Mouse (Mus musculus) right cerebral cortex, postnatal 4 days (tissue): ENCODE data around the gene Mink1.
"Not testable (repeated sequence)": the region's sequence is repeated elsewhere in the genome, so short reads cannot be mapped to it uniquely, and the experiment has no call there.

Source experiments
- DNase-seq: peaks from one replicate; pipeline ENCODE4 v3.0.0-alpha.2; 2022

Mink1 gene

DNA sequence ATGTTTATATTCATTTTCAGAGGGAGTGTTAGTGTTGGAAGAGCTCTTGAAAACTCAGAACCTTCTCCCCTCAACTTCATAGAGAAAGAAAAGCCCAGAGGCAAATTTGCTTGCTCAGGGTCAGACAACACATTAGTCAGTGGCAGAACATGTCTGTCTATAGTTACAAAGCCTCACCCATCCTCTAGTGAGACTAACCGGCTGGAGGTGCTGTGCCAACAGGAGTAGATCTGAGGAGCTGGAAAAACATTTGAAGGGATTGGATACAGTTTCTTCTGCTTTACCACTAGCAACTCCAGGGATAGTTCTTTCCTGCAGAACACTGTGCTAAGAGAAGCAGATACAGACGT, 769 bp upstream of the Mink1 start:
- no peak for DNase-seq

DNA sequence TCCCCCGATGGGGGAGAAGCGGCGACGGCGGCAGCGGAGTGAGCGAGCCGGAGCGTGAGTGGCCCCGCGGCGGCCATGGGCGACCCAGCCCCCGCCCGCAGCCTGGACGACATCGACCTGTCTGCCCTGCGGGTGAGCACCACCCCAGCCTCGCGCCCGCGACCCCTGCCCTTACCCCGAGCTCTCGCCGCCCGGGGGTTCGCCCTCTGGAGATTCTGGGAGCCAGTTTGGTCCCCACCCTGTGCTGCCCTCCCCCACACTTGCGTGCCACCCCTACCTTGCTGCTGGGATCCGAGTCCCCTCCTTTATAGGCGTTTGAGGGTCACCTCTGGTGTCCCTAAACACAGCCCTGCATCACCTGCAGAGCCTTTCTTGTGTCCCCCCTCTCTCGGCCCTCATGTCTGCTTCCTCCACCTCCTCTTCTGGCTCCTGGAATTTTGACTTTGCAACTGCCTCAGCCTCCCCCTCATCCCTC, 351 bp downstream of the Mink1 start:
- DNase-seq, result no peak

DNA sequence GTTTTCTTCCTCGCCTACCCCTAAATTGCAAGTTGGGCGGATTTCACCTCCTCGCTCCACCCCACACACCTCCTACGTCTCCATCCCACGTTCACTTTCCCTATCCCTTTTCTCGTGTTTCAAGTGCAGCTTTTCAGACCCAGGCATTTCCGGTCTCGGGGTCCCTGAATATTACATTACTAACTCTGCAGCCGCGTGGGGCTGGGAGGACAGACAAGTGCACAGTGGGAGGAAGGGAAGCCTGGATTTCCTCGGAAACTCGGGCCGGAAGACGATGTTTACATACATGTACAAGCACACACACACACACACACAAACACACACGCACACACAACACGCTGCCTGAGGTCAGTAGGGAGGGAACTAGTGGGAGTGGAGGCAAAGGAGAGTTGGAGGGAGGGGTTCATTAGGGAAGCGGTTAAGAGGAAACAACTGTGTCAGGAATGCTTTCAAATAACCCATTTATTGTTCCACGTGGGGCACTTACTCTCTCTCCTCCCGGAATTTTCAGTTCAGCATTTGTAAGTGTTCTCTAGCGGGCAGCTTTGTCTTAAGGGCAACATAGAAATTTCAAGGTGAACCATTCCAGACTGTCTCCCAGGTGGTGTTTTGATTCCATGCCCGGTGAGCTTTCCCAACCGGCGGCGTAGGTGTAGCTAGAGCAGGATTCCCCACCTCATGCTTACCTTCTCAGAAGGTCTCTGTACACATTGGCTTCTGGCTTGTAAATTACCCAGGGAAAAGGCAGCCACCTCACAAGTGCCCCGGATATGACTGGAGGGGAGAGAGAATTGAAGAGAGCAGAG, 992 bp downstream of the Mink1 start:
- DNase-seq, result no peak

DNA sequence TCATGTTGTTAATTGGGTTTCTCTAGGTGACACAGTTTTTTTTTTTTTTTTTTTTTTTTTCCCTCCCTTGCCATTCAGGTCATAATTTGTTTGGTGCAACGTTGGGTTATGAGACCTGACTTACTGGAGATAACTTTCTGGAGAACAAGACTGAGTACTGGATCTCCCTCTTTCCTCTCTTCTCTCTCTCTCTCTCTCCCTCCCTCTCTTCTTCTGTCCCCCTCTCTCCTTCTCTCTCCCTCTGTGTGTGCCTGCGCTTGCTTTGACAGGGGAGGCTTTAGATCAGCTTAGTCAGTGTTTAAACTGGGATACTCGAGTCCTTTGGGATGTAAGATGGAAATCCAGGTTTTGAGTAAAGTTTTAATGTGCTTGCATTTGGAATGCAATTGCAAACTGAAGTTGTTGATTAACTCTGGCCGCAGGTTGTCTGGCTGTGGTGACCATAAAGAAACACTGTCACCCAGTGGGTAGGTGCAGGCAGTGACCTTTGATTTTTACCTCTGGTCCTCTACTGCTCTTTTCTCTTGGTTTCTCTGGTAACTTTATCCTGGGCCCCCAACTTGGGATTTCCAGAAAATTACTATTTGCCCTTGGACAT, 1.7 kb downstream of the Mink1 start:
- DNase-seq, result no peak

DNA sequence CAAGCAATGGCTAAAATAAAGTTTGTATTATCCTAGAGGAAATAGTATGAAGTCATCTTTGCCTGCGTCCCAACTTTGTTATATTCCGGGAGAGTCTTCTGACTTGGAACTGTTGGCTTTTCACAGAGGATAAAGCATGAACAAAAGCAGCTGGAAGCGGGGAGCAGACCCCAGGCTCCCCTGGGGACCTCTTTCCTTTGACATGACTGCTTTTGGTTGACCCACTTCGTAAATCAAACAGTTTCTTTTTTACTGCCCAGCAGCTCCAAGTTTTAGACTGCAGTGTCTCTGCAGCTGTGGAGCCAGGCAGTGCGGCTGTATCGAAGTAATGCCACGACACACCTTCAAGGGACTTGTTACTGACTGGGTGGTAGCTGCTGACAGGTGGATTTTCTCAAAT, 3.9 kb downstream of the Mink1 start:
- DNase-seq, result no peak

DNA sequence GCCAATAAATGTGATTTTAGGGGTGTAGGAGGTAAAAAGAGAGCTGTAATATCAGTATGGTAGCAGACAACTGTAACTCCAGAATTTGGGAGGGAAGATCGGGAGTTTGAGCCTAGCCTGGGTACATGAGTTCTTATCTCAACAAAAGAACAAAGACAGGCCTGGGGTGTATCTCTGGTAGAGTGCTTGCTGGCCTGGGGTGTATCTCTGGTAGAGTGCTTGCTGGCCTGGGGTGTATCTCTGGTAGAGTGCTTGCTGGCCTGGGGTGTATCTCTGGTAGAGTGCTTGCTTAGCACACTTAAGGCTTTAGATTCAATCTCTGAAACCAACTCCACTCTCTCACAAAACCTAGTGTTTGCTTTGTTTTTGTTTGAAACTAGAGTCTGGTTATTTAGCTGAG, 7.9 kb downstream of the Mink1 start:
- DNase-seq, result not testable (repeated sequence)

DNA sequence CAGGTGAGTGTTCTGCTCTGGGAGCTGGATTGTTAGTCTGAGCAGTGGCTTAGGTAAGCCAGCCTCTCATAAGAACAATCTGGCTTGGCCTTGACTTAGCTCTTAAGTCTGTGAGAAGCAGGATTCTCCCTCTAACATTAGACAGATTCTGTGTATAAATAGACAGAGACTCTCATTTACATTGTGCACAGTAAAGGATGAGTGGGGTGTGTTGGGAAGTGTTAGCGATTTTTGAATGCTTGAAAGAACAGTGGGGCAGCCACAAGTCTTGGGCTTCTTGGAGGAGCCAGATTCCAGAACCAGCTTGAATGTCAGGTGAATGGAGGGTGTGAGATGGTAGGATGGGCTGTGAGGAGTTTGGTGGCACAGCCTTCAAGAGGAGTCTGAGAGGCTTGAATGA, 9.0 kb downstream of the Mink1 start:
- no peak for DNase-seq

DNA sequence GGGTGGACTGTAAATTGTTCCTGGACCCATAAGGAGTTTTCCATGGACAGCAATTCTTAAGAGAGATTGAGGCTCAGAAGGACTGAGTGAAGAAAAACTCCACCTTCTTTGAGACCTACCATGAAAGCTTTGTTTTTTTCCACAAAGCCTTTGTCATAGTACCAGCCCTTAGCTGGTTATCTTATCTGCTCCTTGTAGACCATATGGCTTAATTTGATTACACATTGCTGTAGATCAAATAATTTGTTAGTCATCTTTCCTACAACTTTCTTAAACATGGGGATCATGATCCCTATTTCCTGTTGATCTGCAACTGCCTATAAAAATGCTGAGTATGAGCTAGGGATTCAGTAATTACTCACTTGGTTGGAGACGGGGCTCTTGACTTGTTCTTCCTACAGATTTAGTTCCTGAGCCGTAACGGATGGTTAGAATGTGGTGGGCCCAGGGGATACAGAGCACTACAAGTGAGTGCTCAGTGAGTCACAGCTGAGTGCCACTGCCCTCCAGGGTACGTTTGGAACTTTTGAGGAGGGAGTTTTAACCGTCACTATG, 9.7 kb downstream of the Mink1 start:
- no peak for DNase-seq

DNA sequence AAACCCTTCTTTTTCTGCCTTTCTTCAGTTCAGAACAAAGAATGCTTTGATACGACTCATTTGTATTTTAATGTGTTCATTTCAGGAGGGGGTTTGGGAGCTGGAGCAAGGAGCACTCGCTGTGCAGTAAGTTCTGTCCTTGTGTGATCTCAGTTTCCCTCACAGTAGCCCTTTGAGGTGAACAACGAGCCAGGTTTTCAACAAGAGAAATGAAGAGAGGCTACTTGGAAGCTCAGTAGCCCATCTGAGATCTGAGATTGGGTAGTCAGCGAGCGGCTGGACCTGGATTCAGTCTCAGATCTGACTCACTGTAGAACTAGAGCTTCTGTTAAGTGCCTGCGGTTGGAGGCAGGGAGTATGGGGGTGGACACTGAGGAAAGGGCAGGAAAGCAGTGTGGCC, 11.2 kb downstream of the Mink1 start:
- DNase-seq, result no peak

DNA sequence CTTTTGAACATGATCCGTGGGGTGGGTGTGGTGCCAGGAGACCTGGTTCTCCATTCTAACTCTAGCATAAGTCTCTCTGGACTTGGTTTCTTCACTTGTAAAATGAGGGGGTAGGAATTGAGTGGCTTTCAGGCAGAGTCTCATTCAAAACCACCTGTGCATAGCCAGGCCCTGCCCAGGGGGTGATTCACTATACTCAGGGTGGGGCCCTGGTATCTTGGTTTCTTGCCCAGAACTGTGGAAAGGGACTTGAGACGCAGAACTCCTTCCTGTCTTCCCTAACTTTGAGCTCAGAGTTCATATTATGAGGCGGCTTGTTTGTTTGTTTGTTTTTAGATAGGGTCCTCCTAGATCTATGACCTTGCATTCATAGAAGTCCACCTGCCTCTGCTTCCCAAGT, 14.5 kb downstream of the Mink1 start:
- DNase-seq, result no peak

DNA sequence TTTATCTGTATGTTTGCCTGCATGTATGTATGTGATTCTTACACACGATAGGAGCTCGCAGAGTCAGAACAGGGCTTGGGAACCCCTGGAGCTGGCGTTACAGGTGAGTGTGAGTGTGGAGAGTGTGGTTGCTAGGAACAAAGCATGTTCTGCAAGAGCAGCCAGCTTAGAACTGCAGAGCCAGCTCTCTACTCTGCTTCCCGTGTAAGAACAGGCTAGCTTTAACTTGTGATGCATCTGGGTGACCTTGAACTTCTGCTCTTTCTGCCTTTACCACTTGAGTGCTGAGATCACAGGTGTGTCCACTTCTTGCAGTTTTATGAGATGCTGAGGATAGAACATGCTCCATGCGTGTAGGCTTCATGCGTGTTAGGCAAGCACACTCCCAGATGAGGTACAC, 16.3 kb downstream of the Mink1 start:
- no peak for DNase-seq

DNA sequence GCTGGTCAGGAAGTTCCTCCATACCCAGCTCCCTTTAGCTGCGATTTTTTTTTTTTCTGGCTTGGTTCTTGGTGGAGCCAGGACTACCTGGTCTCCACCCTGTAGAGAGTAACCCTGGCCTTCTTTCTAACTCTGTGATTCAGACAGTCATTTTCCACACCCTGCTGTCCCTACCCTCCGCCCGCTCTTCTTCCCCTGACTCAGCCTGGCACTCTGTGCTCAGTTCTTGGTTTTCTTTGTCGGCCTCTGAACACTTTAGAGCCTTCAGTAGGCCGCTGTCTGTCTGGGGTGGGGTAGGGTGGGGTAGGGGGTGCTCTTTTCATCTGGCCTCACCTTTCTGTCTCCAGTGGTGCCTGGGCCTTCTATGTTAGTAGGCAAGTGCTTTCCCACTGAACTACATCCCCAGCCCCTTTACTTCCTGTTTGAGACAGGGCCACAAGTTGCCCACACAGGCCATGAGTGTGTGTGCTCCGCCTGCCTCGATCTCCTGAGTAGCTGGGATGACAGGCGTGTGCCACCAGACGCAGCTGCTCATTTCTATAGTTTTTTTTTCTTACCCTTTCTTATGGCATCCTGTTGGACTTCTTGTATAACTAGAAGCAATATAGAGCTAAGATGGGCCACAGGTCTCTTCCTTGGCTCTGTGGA, 17.2 kb downstream of the Mink1 start:
- DNase-seq, result no peak

DNA sequence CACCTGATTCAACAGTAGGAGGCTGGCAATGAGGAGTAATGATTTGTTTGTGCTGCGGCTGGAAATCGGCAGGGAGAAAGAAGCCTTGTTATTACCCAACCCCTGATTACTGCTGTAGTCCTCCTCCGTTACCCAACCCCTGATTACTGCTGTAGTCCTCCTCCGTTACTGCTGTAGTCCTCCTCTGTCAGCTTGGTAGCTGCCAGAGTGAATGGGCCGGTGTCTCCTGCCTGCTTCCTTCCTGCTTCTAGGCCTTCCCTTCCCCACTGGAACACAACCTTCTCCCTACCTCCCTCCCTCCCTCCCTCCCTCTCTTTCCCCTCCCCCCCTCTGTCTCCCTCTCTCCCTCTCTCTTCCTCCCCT, 17.7 kb downstream of the Mink1 start:
- DNase-seq, result no peak

DNA sequence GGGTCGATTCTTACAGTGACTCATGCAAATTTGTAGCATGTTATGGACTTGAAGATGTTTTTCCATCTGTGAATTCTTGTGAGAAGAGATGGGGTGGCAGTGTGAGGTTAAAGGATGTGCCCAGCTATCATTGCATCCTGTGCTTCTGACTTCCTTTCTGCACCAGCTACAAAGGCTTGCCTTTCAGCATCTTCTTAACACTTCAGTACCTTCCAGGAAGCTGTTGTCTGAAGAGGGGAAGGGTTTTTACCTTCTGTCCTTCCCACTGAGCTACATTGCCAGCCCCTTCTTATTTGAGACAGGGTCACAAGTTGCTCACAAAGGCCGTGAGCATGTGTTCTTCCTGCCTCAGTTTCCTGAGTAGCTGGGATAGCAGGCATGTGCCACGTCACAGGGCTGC, 18.2 kb downstream of the Mink1 start:
- no peak for DNase-seq

DNA sequence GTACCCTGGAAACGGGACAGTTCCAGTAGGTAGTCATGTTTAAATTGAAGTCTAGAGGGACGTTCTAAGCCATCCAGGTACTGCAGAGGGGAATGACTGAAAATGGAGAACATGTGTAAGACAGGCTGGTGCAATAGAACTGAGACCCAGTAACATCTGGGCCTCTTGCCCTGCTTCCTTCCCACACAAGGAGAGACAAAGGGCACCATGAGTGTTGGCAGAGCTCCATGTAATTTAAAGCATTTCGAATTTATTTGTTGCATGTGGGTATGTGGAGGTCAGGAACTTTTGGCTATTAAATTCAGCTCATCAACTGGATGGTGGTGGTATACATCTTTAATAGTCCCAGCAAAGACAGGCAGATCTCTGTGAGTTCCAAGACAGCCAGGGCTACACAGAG, 19.5 kb downstream of the Mink1 start:
- no peak for DNase-seq

DNA sequence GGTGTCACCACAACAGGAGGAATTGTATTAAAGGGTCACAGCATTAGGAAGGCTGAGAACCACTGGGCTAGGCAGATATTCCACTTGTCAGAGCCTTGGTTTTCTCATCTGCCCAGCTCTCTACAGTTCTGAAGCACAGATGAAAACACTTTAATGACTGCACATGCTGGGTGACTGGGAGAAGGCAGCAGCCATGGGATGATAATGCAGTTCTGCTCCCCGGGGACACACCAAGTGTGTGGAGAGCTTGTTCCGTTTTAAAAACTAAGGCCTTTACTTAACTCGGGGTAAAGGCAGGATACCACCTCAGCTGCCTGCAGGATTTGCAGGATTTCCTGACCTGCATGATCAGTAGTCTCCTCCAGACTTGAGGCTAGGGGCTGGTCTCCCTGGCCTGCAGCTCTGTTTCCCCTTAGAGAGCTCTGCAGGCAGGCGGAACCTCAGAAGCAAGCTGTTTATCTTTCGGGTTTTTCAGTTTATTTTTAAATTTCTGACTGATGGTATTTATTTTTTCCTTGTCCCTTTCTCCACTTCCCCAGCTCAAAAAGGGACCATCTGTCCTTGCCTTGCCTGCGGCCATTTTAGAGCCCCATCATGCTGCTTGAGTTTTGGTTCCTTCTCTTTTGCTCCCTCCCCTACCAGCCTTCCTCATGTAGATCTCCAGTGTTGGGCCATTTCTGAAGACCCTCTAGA, 20.5 kb downstream of the Mink1 start:
- no peak for DNase-seq

DNA sequence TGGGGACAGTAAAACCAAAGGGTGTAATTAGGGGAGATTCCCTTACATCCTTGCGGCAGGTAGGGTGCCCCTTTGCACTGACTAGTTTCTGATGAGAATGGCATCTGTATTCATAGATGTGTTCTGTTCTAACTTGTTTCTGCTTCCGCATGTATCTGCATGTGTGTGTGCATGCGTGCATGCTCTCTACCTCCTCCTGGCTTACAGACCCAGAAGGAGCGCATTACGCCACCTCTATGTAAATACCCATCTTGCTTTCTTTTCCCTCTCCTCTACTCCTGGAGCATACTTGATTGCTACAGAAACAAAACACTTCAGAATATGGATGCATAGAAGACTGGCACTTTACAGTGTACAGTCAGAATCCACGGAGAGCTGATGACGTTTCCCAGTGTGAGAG, 21.1 kb downstream of the Mink1 start:
- no peak for DNase-seq

DNA sequence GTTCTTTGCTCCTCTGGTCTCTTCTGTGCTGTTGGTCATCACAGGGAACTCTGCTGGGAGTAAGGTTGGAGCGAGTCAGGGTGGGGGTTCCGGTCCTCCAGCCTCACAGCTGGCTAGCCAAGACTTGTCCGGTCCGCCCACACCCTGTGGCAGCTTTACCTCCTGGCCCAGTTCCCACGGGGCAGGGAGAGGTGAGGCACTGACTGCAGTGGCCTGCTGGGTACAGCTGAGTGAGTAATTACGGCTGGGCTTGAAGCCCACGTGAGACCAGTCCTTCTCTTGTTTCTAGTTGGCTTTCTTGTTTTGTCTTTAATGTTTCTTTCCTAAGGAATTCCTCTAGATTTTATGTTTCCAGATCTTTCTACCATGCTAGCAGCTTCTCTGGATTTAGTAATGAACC, 22.8 kb downstream of the Mink1 start:
- no peak for DNase-seq

DNA sequence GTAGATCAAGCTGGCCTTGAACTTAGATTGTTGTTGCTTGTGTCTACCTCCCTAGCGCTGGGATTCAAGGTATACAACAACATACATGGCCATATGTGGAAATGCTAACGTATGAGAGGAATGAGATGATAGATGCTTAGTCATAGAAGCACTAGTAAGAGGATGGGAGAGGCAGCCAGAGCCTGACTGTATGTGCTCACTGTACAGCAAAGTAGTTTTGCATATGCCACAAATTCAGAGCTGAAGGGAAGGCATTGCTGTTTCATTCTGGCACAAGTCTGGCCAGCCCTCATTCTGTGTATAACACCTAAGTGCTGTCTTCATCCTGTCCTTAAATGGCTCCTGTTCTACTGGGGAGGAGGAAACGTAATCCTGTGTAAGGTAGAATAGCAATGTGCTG, 23.6 kb downstream of the Mink1 start:
- no peak for DNase-seq

DNA sequence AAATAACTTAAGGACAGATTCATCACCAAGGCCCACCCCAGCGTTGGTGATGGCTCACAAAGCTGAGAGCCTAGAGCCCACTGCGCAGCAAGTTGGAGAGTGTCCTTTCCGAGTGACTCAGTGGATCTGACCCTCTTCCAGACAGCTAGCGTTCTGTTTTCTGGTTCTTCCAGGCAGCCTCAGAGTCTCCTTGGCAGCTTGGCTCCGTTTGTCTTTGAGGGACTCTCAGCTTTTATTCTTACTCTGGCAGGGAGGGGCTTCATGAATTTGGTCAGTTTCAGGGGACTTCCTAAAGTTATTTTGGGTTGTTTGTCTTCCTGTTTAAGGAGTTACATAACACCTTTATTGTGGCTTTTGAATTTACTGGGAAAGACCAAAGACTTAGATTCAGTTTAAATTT, 24.3 kb downstream of the Mink1 start:
- no peak for DNase-seq

DNA sequence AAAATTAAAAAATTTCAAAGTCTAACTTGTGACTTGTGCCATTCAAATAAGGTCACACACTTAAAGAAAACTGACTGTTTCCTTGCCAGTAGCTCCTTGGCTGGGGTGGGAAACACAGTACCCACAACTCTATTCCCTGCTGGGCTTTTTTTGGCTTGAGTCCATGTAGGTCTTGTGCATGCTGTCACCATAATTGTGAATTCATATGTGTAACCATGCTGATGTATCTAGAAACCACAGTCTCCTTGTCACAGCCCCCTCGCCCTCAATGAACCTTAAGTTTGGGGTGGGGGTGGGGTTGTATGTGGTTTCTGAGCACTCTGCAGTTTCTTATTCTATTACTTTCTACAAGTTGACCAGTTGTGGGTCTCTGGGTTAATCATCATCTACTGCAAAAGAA, 29.1 kb downstream of the Mink1 start:
- no peak for DNase-seq

DNA sequence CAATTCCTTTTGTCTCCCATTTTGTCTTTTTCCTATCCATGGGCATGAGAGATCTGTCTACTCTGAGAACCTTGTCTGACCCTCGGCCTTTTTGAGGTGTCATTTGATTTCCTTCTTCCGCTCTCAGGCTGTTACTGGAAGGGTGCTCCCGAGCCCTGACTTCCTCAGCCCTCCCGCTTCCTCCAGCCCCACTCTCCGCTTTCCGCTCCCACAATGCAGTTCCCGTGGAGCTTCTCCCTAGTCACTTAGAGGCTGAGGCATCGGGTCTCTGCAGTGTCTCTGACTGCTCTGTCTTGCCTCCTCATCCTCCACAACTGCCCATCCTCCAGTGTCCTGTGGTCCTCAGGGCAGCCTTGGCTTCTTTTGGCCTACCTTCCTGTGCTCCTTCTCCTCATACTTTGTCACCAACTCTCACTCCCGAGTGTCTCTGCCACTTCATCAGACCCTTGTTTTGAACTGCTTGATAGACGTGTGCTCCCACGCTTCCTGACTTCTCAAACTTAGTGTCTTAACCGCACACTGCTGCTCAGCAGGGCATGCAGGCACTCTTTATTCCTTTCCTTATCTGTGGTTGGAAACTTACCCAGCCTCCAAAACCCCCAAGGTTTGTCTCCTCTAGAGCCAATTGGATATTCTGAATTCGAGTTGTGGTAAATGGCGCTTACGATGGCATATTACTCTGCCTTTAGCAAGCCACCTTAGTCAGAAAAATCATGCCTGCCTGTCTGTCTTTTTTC, 31.7 kb downstream of the Mink1 start:
- DNase-seq, result no peak

DNA sequence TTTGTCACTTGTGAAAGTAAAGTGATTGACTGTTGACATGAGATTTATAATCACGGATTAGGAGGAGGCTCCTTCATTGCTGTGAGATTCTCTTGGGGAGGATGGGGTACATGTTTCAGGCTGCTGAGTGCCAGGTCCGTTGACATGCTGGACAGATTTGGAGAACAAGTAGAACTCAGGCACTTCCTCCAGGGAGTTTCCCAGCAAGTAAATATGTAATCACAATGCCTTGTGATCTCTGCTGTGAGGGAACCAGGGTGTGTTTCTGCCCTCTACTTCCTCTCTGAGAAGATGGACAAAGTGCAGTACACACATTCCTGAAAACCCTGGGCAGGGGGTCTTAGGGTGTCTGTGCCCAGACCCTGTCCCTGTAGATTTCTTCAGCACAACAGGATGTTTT, 33.0 kb downstream of the Mink1 start:
- DNase-seq, result no peak
